Mouse (Mus musculus) telencephalon, adult 2 months (tissue): ENCODE data around the gene Ntm.
A peak's percentile ranks its signal among the peaks of the same experiment; 100 is the strongest.

Source experiments
- DNase-seq: peaks from one replicate; pipeline ENCODE4 v3.0.0-alpha.2; 2011; ENCODE audit warnings: low read depth, low spot score

The Ntm gene

GRCm38 (mm10) chr9:29330486-29330885, 632.5 kb downstream of the Ntm start:
- DNase-seq: no peak

GRCm38 (mm10) chr9:29326283-29326682, 636.7 kb downstream of the Ntm start:
- DNase-seq: no peak

GRCm38 (mm10) chr9:29325137-29325536, 637.8 kb downstream of the Ntm start:
- DNase-seq: no peak

- no peak for DNase-seq
Measured at GRCm38 (mm10) chr9:29319197-29319596, 643.7 kb downstream of the Ntm start.

GRCm38 (mm10) chr9:29318676-29319162, 644.2 kb downstream of the Ntm start:
- DNase-seq: no peak

- peak; percentile 80 for DNase-seq
Measured at GRCm38 (mm10) chr9:29317623-29318022, 645.3 kb downstream of the Ntm start.

GRCm38 (mm10) chr9:29315842-29316241, 647.1 kb downstream of the Ntm start:
- no peak for DNase-seq

- no peak for DNase-seq
Measured at GRCm38 (mm10) chr9:29306961-29307360, 656.0 kb downstream of the Ntm start.

- DNase-seq: no peak
Measured at GRCm38 (mm10) chr9:29298340-29298739, 664.6 kb downstream of the Ntm start.

GRCm38 (mm10) chr9:29296752-29297151, 666.2 kb downstream of the Ntm start:
- no peak for DNase-seq

GRCm38 (mm10) chr9:29288003-29288704, 674.8 kb downstream of the Ntm start:
- DNase-seq: no peak

GRCm38 (mm10) chr9:29285144-29285543, 677.8 kb downstream of the Ntm start:
- no peak for DNase-seq

- no peak for DNase-seq
Measured at GRCm38 (mm10) chr9:29272861-29273260, 690.1 kb downstream of the Ntm start.

- DNase-seq: no peak
Measured at GRCm38 (mm10) chr9:29269988-29270387, 693.0 kb downstream of the Ntm start.

- DNase-seq: peak; percentile 60
Measured at GRCm38 (mm10) chr9:29269277-29269646, 693.7 kb downstream of the Ntm start.

- no peak for DNase-seq
Measured at GRCm38 (mm10) chr9:29268583-29269276, 694.2 kb downstream of the Ntm start.

GRCm38 (mm10) chr9:29267663-29268062, 695.3 kb downstream of the Ntm start:
- no peak for DNase-seq

- DNase-seq: no peak
Measured at GRCm38 (mm10) chr9:29265177-29265576, 697.8 kb downstream of the Ntm start.

GRCm38 (mm10) chr9:29262836-29263235, 700.1 kb downstream of the Ntm start:
- no peak for DNase-seq

GRCm38 (mm10) chr9:29252866-29253265, 710.1 kb downstream of the Ntm start:
- DNase-seq: no peak

- no peak for DNase-seq
Measured at GRCm38 (mm10) chr9:29250813-29251212, 712.1 kb downstream of the Ntm start.

- no peak for DNase-seq
Measured at GRCm38 (mm10) chr9:29247812-29248211, 715.1 kb downstream of the Ntm start.

GRCm38 (mm10) chr9:29244006-29244405, 718.9 kb downstream of the Ntm start:
- DNase-seq: no peak
